Mouse (Mus musculus) limb, embryonic 14.5 days (tissue): ENCODE results near the gene Trpc2. TPM values are rescaled to one million over a fixed set of nuclear protein-coding genes. Genes with fewer than 3 reads are reported as not detected.

ENCODE experiments used
- ATAC-seq: fragments of 200-750 bp; cut with Nextera tagmentation; 2 replicates; pipeline ENCODE4 v1.8.0; 2017; ENCODE audit warnings: low read depth, moderate number of reproducible peaks, moderate TSS enrichment; ENCODE audit not compliant: low FRiP score
- DNase-seq: peaks from one replicate; pipeline ENCODE4 v3.0.0-alpha.2; 2015; ENCODE audit warnings: low spot score
- H3K27ac ChIP-seq: fragments of 300-500 bp; sonication (generic); replicated peaks from 2 replicates; pipeline ENCODE4 v1.5.1; 2014; ENCODE audit warnings: low read depth, mild to moderate bottlenecking, low read length, moderate library complexity, mixed read lengths
- H3K27me3 ChIP-seq: fragments of 300-500 bp; sonication (generic); 2 replicates; pipeline ENCODE4 v1.6.1; 2014; ENCODE audit warnings: low read length, mixed read lengths; ENCODE audit not compliant: control insufficient read depth, insufficient read depth
- H3K36me3 ChIP-seq: fragments of 300-500 bp; sonication (generic); 2 replicates; pipeline ENCODE4 v1.6.1; 2014; ENCODE audit warnings: mild to moderate bottlenecking, low read length, moderate library complexity, mixed read lengths; ENCODE audit not compliant: control insufficient read depth, insufficient read depth
- H3K4me1 ChIP-seq: fragments of 300-500 bp; sonication (generic); 2 replicates; pipeline ENCODE4 v1.6.1; 2014; ENCODE audit warnings: antibody characterized with exemption, low read length, mixed read lengths; ENCODE audit not compliant: control insufficient read depth, insufficient read depth
- H3K4me2 ChIP-seq: fragments of 300-500 bp; sonication (generic); replicated peaks from 2 replicates; pipeline ENCODE4 v1.6.1; 2014; ENCODE audit warnings: low read depth, mild to moderate bottlenecking, low read length, moderate library complexity; ENCODE audit not compliant: severe bottlenecking
- H3K4me3 ChIP-seq: fragments of 300-500 bp; sonication (generic); replicated peaks from 2 replicates; pipeline ENCODE4 v1.5.1; 2014; ENCODE audit warnings: low read length
- H3K9ac ChIP-seq: fragments of 300-500 bp; sonication (generic); 2 replicates; pipeline ENCODE4 v1.6.1; 2014; ENCODE audit warnings: mild to moderate bottlenecking, low read depth, low read length, moderate library complexity; ENCODE audit not compliant: severe bottlenecking
- H3K9me3 ChIP-seq: fragments of 300-500 bp; sonication (generic); 2 replicates; pipeline ENCODE4 v1.6.1; 2016; ENCODE audit warnings: low read length; ENCODE audit not compliant: control insufficient read depth
- POLR2A ChIP-seq: fragments of 200-500 bp; IDR thresholded peaks from 2 replicates; pipeline ENCODE4 v1.8.0; 2012; ENCODE audit warnings: inconsistent platforms, mild to moderate bottlenecking, moderate library complexity, borderline replicate concordance; ENCODE audit not compliant: insufficient read depth, insufficient read length; ENCODE audit errors: extremely low read depth
- WGBS: fragments of 180-500 bp; shearing (Covaris S2); extraction: QIAGEN DNeasy Blood & Tissue Kit; methylation state at CpG from one replicate; pipeline ENCODE4 v1.1.7; 2014; 5-methylcytosine and 5-hydroxymethylcytosine counted together
- polyA plus RNA-seq, 2 experiments: library from polyadenylated mRNA; depleted of rRNA in 1 of 2; stranded (reverse) in 1 of 2; unstranded in 1 of 2; fragments of >200 nt; fragmentation: Nextera tagmentation in 1 of 2; extraction: Ambion mirVana in 1 of 2; gene quantifications; 2 replicates each; pipeline versions ENCODE4 v1.2.1 to v1.2.3; 2012 to 2014

Gene Trpc2
- polyA plus RNA-seq, 2 experiments = 5.5 TPM; not detected in 1

- Histone ChIP-seq H3K4me3 (no peak overlapping the region), H3K27me3 (no peaks in the 10 kb centered on the region), H3K9me3 (no peaks in the 10 kb centered on the region), H3K36me3 (no peaks in the 10 kb centered on the region), H3K4me2 (no peak overlapping the region), H3K27ac (no peak overlapping the region), H3K4me1 (peaks cover 12% of the 10 kb centered on the region; the same call in 1 of the 2 replicates), H3K9ac (no peak overlapping the region)
- WGBS = 53% methylated on average over 8 of the region's 8 CpGs
- no peak for TF ChIP-seq POLR2A
- ATAC-seq = no peak
- no peak for DNase-seq
Observed at GRCm38 (mm10) chr7:102102241-102102640, 19.3 kb downstream of the Trpc2 start.

- H3K9ac ChIP-seq = no peak overlapping the region
- no peak overlapping the region for H3K4me3 ChIP-seq
- H3K36me3 ChIP-seq = no peaks in the 10 kb centered on the region
- peaks cover 12% of the 10 kb centered on the region; the same call in 1 of the 2 replicates for H3K4me1 ChIP-seq
- DNase-seq (no peak), ATAC-seq (no peak)
- 38% methylated on average over 6 of the region's 6 CpGs for WGBS
- H3K27ac ChIP-seq = no peak overlapping the region
- no peaks in the 10 kb centered on the region for H3K27me3 ChIP-seq
- H3K4me2 ChIP-seq = no peak overlapping the region
- no peaks in the 10 kb centered on the region for H3K9me3 ChIP-seq
- TF ChIP-seq POLR2A = no peak
Observed at GRCm38 (mm10) chr7:102102696-102103095, 19.8 kb downstream of the Trpc2 start.

- no peak for ATAC-seq
- no peak overlapping the region for H3K9ac ChIP-seq
- peaks cover 12% of the 10 kb centered on the region; the same call in 1 of the 2 replicates for H3K4me1 ChIP-seq
- H3K9me3 ChIP-seq = no peaks in the 10 kb centered on the region
- WGBS = 75% methylated on average over 2 of the region's 2 CpGs
- DNase-seq = no peak
- H3K27ac ChIP-seq = no peak overlapping the region
- no peaks in the 10 kb centered on the region for H3K27me3 ChIP-seq
- no peak overlapping the region for H3K4me3 ChIP-seq
- TF ChIP-seq POLR2A = no peak
- H3K4me2 ChIP-seq = no peak overlapping the region
- H3K36me3 ChIP-seq = no peaks in the 10 kb centered on the region
Observed at GRCm38 (mm10) chr7:102103555-102103954, 20.6 kb downstream of the Trpc2 start.

GRCm38 (mm10) chr7:102104126-102104525 lies 21.2 kb downstream of the Trpc2 start:
- no peak for TF ChIP-seq POLR2A
- ATAC-seq (no peak), DNase-seq (no peak)
- no peaks in the 10 kb centered on the region for H3K36me3 ChIP-seq
- H3K9ac ChIP-seq = no peak overlapping the region
- H3K4me1 ChIP-seq = peaks cover 12% of the 10 kb centered on the region; the same call in 1 of the 2 replicates
- H3K27me3 ChIP-seq = no peaks in the 10 kb centered on the region
- H3K4me3 ChIP-seq = no peak overlapping the region
- H3K4me2 ChIP-seq = no peak overlapping the region
- no peak overlapping the region for H3K27ac ChIP-seq
- H3K9me3 ChIP-seq = no peaks in the 10 kb centered on the region
- WGBS = 69% methylated on average over 5 of the region's 5 CpGs

GRCm38 (mm10) chr7:102106700-102107141 lies 23.8 kb downstream of the Trpc2 start:
- Histone ChIP-seq H3K4me2 (peak overlapping the region; percentile 63), H3K4me3 (peak overlapping the region; percentile 27), H3K9me3 (no peaks in the 10 kb centered on the region), H3K36me3 (no peaks in the 10 kb centered on the region), H3K27ac (no peak overlapping the region), H3K9ac (peak overlapping the region; percentile 53), H3K4me1 (peaks cover 6% of the 10 kb centered on the region; the same call in 1 of the 2 replicates), H3K27me3 (no peaks in the 10 kb centered on the region)
- ATAC-seq = no peak
- WGBS = 13% methylated on average over 22 of the region's 23 CpGs
- no peak for TF ChIP-seq POLR2A
- DNase-seq = no peak

GRCm38 (mm10) chr7:102108206-102108605 lies 25.3 kb downstream of the Trpc2 start:
- DNase-seq = no peak
- no peaks in the 10 kb centered on the region for H3K36me3 ChIP-seq
- H3K9me3 ChIP-seq = no peaks in the 10 kb centered on the region
- H3K4me1 ChIP-seq = peaks cover 6% of the 10 kb centered on the region; the same call in 1 of the 2 replicates
- H3K4me2 ChIP-seq = no peak overlapping the region
- no peak for ATAC-seq
- WGBS = 87% methylated on average over 1 of the region's 1 CpGs
- H3K27me3 ChIP-seq = no peaks in the 10 kb centered on the region
- H3K9ac ChIP-seq = no peak overlapping the region
- no peak overlapping the region for H3K27ac ChIP-seq
- H3K4me3 ChIP-seq = no peak overlapping the region
- TF ChIP-seq POLR2A = no peak
